Mouse (Mus musculus) activated CD4-positive, CD25-positive, alpha-beta regulatory T cell, adult 4 months (primary cell): Measurements from ENCODE around the gene Ncoa6. TPM values are rescaled to one million over a fixed set of nuclear protein-coding genes. Genes with fewer than 3 reads are reported as not detected.
A peak's percentile ranks its signal among the peaks of the same experiment; 100 is the strongest.
"Not testable (repeated sequence)": the region's sequence is repeated elsewhere in the genome, so short reads cannot be mapped to it uniquely, and the experiment has no call there.

ENCODE experiments used
- ATAC-seq: one replicate; pipeline ENCODE4 v1.8.0; 2017
- polyA plus RNA-seq, 2 experiments: library from polyadenylated mRNA; unstranded; fragments of 100-300 nt; shearing (Covaris generic); gene quantifications; one replicate each; pipeline ENCODE4 v1.2.1; 2017

Ncoa6 gene
- 10 to 100 TPM; 13.0 to 13.8 TPM for polyA plus RNA-seq

DNA sequence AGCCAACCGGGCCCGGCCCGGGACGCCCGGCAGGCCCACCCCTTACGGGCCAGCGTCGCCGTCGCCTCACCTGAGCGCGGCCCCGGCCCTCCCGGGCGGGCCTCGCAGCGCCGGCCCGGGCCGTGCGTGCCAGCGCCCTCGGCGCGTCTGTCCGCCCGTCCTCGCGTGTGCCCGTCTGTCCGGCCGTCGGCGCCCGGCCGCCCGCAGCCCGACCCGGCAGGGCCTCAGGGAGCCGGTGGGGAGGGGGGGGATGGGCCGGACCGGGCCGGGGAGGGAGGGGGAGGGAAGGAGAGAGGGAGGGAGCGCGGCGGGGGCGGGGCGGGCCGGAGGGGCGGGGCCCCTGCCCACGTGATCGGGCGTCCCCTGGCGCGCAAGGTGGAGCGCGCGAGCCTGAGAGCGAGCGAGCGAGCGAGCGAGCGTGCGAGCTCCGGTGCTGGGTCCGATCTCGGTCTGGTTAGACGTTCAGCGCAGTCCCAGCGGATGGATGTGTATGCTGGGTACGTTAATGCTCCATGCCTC lies at the start of gene Ncoa6:
Ncoa6 (minus strand) TSS at position 325 of the 519 bp plus-strand sequence.
- ATAC-seq, result peak; percentile 70

DNA sequence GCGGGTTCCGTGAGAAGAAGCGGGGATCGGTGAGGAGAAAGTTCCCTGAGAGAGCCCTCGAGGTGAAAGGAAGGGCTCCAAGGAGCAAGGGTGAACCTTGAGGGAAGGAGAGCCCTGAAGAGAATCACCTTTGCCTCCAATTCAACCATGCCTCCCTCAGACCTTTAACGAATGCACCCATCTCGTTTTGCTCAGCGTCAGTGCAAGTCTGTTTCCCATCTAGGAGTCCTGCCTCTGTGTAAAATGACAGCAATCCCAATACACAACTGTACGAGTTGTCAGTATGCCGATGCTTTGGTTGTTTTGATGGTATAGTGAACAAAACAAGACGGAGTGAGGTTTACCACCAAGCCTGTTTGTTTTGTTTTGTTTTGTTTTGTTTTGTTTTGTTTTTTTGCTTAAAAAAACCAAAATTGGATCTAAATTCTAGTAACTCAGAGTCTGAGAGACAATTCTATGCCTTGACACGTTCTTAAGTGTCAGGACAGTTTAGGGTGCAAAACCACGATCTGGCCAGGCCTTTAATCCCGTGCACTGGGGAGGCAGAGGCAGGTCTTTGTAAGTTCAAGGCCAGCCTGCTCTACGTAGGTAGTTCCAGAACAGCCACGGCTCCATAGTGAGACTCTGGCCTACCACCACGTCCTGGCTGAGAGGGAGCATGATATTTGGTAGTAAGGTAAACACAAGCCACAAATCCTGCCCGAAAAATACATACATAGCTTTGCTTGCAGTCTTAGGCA lies 45.0 kb upstream of the Ncoa6 start:
- no peak for ATAC-seq

DNA sequence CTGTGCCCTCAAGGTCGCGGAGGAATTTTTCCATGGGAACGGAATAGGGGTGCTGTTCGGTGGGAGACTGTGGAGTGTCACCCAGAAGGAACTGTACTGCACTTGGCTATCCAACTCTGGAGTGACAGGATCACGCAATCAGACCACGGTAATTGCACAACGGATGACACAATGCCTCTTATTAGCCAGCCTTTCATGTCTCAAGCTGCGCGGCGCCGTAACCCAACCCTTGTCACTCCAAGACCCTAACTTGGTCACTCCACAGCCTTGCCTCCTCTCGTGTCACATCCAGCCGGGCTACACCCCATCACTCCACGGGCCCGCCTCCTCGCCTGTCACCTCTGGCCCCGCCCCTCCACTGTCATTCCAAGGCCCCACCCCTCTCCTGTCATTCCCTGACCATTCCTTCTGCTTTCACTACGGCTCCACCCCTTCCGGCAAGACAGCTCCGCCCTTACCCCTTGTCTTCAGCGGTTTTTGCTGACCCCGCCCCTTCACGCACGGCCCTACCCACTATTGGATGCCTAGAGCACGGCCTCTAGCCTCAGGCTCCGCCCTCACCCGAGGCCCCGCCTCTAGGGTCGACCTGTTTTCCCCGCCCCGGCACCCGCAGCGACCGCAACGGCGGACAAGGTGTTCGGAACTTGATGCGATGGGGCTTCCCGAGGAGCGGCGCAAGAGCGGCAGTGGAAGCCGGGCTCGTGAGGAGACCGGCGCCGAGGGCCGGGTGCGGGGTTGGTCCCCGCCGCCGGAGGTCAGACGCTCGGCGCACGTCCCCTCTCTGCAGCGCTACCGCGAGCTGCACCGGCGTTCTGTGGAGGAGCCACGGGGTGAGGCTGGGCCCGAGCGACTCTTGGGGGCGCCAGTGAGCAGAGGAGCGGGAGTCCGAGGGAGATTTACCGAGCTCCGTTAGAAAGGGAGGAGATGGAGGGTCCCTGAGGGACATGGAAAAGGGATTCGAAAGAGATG lies 44.0 kb upstream of the Ncoa6 start, which contains the start of the genes Acss2 and Ggt7:
Acss2 (plus strand) TSS at position 494 of the 969 bp plus-strand sequence.
Ggt7 (minus strand) TSS at position 783 of the 969 bp plus-strand sequence.
- peak; percentile 90 for ATAC-seq

DNA sequence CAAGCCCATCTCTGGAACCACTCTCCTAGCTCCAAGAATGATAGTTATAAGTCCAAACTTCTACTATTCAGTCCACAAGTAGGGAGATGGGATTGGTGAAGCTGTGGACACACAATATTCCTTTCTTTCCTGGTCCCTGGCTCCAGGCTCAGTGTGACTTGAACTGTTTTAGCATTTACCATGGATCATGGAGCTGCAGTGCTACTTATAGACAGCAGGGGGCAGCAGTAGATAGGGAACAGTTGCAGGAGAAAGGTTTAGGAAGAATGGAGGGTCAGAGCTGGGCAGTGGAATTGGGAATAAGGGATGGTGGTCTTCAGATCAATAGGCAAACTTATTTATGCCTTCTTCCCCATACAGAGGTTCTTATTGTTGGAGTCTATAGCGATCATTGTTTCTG lies 42.2 kb upstream of the Ncoa6 start:
- ATAC-seq, result no peak

DNA sequence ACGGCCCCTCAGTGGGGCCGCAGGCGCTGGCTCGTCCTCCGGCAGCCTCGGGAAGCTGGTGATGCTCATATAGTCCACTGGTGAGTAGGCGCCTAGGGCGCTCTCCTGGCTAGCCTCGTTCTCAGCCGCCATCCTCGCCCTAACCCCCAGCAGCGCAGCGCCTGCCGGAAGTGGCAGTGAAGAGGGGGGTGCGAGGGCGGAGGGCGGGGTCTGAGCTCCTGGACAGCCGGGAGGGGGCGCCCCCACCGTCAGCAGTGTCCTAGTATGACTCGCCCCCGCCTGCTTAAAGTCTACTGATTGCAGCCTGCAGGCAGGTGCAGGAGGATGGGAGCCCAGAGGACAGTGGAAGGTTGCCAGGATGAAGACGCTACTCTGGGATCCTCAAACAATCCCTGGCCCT lies 41.0 kb upstream of the Ncoa6 start:
- ATAC-seq, result peak; percentile 55

DNA sequence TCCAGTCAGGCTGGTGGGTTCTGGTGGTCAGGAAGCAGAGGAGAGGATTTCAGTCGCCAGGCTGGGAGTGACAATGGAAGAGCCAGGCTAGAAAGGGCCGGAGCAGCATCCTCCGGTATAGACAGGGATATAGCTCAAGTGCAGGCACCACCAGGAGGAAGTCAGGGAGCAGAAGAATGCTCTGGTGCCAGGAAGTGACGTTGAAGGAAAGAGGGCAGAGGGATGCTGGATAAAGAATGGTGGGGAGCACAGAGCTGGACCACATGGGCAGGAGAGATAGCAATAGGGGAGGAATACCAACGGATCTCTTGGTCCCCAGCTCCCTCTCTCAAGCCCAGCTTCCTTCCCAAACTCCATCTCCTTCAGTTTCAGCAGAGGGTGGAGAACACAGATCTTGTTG lies 39.8 kb upstream of the Ncoa6 start:
- ATAC-seq, result no peak

DNA sequence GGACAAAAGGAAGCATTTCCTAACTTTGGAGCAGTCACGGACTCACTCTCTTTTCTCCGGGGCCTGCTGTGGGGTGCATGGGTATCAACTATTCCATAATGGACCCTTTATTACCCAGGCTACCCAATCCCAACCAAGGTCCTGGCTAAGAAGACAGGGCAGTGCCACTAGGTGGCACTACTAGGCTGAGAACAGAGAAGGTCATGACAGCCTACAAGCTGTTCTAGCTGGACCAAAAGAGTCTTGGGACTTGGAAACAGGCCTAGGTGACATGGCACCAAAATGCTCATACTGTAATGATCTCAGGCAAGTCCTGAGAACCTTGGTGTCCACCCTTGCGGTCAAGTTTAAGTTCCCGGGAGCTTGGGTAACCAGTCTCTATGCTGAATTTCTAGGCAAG lies 38.8 kb upstream of the Ncoa6 start:
- no peak for ATAC-seq

DNA sequence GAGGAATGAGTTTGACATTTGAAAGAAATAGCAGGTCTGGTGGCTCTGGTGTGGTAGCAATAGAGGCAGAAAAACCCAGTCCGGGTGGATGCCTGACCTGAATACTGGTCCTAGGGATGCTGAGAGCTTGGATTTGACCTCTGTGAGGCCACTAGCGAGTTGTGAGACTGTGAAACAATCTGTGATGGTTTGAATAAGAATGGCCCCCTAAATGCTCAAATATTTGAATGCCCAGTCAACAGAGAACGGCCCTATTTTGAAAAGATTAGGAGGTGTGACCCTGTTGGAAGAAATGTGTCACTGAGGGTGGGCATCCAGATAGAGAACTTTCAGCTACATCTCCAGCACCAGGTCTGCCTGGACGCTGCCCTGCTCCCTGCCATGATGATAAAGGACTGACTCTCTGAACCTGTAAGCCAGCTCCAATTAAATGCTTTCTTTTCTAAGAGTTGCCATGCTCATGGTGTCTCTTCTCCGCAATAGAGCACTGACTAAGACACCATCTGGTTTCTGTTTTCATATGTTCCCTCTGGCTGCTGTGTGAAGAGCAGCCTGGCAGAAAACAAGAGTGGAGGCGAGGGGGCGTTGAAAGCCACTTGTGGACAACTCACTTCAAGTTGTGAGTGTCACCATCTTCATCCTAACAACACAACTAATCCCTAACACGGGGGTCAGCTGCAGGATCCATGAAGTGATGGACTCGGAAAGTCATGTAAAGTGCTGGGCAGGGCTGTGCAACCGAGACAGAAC lies 34.2 kb upstream of the Ncoa6 start:
- no peak for ATAC-seq

DNA sequence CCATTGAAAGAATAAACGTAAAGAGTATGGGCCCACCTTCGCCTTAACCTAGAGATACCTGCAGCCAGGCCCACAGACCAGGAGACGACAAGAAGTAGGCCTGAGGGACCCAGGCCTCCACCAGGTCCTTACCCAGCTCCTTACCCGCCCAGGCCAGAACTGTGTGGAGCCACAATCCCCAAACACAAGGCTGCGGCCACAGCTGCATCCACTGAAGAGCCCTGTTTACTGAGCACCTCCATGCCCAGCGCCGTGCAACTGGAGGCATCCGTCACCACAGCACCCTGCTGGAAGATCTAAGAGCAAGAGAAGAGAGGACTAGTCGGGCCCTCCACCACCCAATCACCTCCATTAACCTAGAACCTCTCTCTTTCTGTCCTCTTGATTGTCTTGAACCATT lies 32.1 kb upstream of the Ncoa6 start:
- ATAC-seq, result no peak

DNA sequence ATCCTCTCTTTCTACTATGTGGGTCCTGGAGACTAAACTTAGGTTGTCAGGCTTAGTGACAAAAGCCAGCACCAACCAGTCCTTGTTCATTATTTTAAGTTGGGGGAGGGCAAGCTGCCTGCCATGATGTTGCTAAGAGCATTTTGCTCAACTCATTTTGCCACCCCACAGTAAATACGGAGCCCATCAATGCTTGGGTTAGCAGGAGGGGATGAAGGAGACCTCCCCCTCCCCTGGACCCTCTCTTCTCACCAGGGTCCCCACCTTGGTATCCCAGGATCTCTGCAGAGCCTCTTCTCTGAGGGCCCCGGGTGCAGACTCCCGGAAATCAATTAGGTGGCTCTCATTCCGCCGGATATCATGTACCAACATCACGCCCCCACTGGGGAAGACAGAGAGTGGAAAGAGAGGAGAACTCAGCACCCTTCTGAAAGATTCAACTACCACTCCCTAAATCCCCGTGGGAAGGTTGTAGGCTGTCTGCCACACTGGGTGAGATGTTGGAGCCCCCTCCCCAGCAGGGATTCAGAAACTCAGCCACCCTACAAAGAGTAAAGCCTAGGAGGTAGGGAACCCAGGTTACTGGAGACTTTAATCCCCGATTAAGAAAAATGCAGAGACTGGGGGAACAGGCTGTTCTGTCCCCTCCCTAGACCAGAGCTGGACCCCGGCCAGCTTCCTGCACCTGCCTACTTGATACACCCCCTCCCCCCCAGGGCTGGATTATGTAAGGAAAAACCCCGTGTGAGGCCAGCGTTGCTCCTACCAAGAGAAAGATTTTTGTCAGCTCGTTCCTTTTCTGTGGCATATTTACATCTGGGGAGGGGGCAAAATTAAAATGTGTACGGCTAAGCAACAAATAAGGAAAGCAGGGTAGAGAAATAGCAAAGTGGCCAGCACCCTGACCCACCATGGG lies 31.0 kb upstream of the Ncoa6 start:
- no peak for ATAC-seq

DNA sequence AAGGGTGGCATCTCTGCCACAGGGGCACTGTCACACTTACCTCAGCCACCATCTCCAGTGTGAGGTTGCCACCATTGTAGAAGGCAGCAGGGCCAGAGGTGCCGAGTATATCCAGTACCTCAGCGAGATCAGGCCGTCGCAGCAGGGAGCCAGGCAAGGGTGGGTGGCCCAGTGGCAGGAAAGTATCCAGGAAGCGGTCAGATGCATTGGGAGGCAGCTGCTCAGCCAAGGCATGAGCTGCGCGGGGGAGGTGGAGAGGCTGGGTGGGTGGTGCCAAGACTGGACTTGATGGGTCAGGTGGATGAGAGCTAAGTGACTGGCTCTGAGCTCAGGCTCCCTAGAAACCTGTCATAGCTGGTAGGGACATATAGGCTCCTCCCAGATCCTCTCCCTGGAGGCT lies 28.9 kb upstream of the Ncoa6 start:
- ATAC-seq, result no peak

DNA sequence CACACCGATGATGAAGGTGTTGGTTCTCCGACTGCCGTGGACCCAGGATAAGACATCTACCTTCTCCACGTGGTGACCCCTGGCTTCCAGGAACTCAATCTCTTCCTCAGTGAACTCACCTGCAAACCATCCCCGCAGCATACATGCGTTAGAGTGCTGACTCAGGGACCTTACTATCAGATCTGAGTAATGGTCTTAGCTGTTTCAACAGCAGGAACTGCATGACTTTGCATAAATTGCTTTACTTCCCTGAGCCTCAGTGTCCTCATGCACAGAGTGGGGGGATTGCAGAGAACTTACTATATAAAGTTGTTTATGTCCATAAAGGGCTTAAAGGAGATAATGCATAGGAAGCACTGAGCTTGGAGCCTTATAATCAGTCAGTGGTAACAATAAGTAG lies 17.3 kb upstream of the Ncoa6 start:
- no peak for ATAC-seq

DNA sequence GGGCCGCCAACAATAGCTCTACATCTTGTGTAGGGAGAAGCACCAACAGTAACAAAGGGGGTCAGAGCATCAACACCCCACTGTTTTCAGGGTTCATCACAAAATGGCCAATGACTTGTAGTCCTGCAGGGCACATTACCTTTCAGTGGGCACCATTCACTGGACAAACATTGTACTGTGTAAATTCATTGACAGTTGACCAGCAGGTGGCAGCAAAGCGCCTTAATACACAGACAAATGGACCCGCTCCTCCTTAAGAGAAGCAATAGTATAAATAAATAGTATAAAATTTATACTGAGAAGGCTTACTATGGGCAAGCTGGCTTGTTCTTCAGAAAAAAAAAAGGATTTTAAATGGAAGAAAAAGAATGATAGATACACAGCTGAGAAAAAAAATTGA lies 8.3 kb upstream of the Ncoa6 start:
- ATAC-seq, result no peak

DNA sequence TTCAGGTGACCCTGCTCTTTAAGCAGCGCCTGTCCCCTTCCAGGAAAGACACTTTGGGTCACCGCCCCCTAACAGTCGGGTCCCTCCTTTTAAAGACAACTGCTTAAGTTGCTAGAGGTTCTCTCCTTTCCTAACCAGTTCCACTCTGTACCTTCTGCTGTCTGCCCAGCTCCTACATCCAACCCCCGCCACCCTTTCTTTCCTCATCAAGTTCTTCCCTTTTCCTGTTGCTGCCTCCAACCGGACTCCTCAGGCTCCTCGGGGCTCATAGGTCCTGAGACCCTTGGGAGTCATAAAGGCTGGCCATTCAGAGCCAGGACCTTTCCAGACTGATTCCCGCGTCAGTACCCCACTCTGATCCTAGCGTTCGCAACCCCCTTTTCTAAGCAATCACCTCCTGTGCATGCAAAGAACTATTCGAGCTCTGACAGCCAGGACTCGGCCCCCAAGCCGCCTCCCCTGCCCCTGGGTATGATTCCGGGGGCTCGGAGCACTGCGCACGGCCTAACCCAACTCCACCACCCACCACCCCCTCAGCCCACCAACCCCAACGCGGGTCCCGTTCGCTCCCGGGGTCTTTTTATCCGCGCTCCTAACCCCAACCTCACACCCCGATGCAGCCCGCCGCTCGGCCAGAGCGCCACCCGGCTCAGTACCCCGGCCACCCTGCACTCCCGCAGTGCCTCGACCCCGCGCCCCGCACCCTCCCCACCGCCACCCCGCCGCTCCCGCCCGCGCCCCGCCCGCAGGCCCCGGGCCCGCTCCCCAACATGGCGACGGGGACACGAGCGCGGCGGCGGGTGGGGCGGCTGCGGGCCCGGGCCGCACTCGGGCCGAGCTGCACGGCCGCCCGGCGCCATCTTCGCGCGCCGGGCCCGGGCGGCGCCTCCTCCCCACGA lies 774 bp downstream of the Ncoa6 start:
- peak; percentile 31 for ATAC-seq

DNA sequence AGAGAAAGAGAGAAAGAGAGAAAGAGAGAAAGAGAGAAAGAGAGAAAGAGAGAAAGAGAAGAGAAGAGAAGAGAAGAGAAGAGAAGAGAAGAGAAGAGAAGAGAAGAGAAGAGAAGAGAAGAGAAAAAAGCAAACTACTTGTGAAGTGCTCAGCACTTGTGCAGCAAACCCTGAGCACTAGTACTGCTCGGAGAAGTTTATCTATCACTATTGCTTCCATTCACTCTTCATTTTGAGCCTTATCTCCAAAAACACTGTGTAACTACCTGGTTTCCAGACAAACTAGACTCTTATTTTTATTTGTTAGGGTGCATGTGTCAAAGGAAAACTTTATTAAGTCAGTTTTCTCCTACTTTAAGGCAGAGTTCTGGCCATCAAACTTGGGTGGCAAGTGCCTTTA lies 6.8 kb downstream of the Ncoa6 start:
- ATAC-seq, result no peak

DNA sequence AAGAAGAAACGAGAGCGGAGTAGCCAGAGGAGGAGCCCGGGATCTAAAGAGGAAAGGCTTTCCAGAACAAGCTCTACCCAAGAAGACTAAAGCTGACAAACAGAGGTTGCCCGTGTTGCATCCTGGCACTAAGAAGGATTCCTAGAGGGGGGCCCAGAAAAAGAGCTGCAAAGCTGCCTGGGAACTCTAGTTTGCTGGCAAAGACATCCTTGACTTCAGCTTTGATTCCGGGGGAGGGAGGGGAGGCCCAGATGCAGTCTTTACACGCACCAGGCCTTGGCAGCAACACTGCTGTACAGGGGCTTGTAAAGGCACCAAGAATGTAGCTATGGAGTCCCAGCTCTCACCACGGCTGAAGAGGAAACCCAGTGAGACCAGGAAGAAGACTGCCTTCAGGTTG lies 20.1 kb downstream of the Ncoa6 start:
- no peak for ATAC-seq

DNA sequence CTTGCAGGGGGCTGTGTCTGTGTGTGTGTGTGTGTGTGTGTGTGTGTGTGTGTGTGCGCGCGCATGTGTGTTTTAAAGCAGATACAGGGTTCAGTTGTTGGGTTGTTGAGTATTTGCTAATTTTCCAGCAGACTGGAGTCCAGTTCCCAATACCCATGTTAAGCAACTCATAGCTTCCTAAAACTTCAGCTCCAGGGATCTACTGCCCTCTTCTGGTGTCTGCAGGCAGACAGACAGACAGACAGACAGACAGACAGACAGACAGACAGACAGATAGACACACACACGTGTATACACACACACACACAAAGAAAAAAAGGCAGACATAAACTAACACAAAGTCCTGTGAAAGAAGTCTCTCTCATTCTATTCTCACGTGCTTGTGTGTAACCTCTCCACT lies 22.4 kb downstream of the Ncoa6 start:
- ATAC-seq, result no peak

DNA sequence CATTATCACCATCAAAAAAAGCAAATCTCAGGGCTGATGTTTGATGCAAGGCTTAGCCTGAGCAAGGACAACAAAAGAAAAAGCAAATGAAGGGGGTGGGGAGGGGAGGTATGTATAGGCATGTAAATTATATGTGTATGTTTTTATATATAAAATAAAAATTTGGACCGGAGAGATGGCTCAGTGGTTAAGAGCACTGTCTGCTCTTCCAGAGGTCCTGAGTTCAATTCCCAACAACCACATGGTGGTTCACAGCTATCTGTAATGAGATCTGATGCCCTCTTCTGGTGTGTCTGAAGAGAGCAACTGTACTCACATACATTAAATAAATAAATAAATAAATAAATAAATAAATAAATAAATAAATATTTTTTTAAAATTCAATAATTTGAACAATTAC lies 25.8 kb downstream of the Ncoa6 start:
- not testable (repeated sequence) for ATAC-seq

DNA sequence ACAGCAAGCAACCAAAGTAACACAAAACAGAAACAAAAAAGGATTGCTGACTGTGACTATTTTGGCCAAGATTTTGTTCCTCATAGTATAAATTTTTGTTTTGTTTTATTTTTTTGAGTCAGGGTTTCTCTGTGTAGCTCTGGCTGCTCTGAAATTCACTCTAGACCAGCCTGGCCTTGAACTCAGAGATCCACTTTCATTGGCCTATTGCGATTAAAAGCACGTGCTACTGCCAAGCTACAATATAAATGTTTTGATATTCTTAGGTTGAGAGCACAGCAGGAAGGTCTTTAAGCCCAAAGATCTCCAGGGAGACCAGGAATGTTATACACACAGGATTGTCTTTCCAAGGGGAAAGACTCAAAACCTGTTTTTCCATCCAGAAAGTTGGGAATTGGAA lies 30.2 kb downstream of the Ncoa6 start:
- no peak for ATAC-seq

DNA sequence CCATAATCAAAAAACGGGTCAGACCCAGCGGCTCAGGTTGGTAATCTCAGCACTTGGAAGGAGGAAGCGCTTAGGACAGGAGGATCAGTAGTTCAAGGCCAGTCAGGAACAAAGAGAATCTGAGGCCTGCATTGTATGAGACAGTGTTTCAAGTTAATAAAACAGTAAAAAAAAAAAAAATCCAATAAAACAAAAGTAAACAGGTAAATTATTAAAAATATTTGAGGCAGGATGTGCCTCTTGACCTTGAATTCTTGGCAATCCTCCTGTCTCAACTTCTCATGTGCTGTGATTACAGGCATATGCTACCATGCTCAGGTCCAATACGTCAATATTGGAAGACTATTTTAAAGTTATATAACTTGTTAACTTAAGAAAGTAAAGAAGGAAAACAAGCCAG lies 30.8 kb downstream of the Ncoa6 start:
- ATAC-seq, result no peak
